Mouse (Mus musculus) liver, postnatal 0 days (tissue): ENCODE data around the gene Tcerg1l. TPM values are rescaled to one million over a fixed set of nuclear protein-coding genes. Genes with fewer than 3 reads are reported as not detected.

Experiments
- ATAC-seq: fragments of 200-750 bp; cut with Nextera tagmentation; 2 replicates; pipeline ENCODE4 v1.8.0; 2017; ENCODE audit warnings: mild to moderate bottlenecking, moderate library complexity
- DNase-seq: peaks from one replicate; pipeline ENCODE4 v3.0.0-alpha.2; 2016
- H3K27ac ChIP-seq: fragments of 300-500 bp; sonication (generic); 2 replicates; pipeline ENCODE4 v1.5.1; 2014; ENCODE audit warnings: antibody characterized with exemption, moderate library complexity, mild to moderate bottlenecking, low read depth
- H3K27me3 ChIP-seq: fragments of 300-500 bp; sonication (generic); 2 replicates; pipeline ENCODE4 v1.6.1; 2014; ENCODE audit warnings: low read length, control low read depth, mixed read lengths; ENCODE audit not compliant: insufficient read depth
- H3K36me3 ChIP-seq: fragments of 300-500 bp; sonication (generic); replicated peaks from 2 replicates; pipeline ENCODE4 v1.6.1; 2014; ENCODE audit warnings: mild to moderate bottlenecking, control low read depth, low read length, moderate library complexity, mixed read lengths; ENCODE audit not compliant: insufficient read depth
- H3K4me1 ChIP-seq: fragments of 300-500 bp; sonication (generic); 2 replicates; pipeline ENCODE4 v1.6.1; 2014; ENCODE audit warnings: antibody characterized with exemption, mild to moderate bottlenecking, control low read depth; ENCODE audit not compliant: insufficient read depth
- H3K4me2 ChIP-seq: fragments of 300-500 bp; sonication (generic); 2 replicates; pipeline ENCODE4 v1.6.1; 2014; ENCODE audit warnings: low read depth, mild to moderate bottlenecking, low read length, moderate library complexity, mixed read lengths
- H3K4me3 ChIP-seq: fragments of 300-500 bp; sonication (generic); 2 replicates; pipeline ENCODE4 v1.5.1; 2014; ENCODE audit warnings: low read depth, low read length
- H3K9ac ChIP-seq: fragments of 300-500 bp; sonication (generic); replicated peaks from 2 replicates; pipeline ENCODE4 v1.6.1; 2014; ENCODE audit warnings: mild to moderate bottlenecking, moderate library complexity
- H3K9me3 ChIP-seq: fragments of 300-500 bp; sonication (generic); 2 replicates; pipeline ENCODE4 v1.6.1; 2016; ENCODE audit warnings: mild to moderate bottlenecking, control low read depth, low read length, mixed read lengths
- CTCF ChIP-seq: sonication (generic); IDR thresholded peaks from 2 replicates; pipeline ENCODE4 v1.5.1; 2016; ENCODE audit warnings: antibody characterized with exemption, low read depth
- EP300 ChIP-seq: IDR thresholded peaks from 2 replicates; pipeline ENCODE4 v1.6.1; 2016; ENCODE audit warnings: antibody characterized with exemption, low read depth, mild to moderate bottlenecking
- WGBS: fragments of 180-500 bp; shearing (Covaris S2); extraction: QIAGEN DNeasy Blood & Tissue Kit; methylation state at CpG from one replicate; pipeline ENCODE4 v1.1.7; 2014; ENCODE audit not compliant: insufficient replicate concordance; 5-methylcytosine and 5-hydroxymethylcytosine counted together
- polyA plus RNA-seq: library from polyadenylated mRNA; unstranded; fragments of >200 nt; fragmentation: Nextera tagmentation; extraction: Ambion mirVana; gene quantifications from 2 replicates; pipeline ENCODE4 v1.2.1, GENCODE M21; 2015

The Tcerg1l gene
- polyA plus RNA-seq, 1 experiment from 2014 or later, result not detected

GRCm38 (mm10) chr7:138374376-138374775 lies 23.2 kb downstream of the Tcerg1l start:
- WGBS, result 61% methylated on average over 7 of the region's 7 CpGs
- no peak overlapping the region for H3K4me3 ChIP-seq
- no peaks in the 10 kb centered on the region for H3K4me1 ChIP-seq
- no peaks in the 10 kb centered on the region for H3K9me3 ChIP-seq
- TF ChIP-seq CTCF, result no peak
- no peak for TF ChIP-seq EP300
- H3K27ac ChIP-seq, result no peak overlapping the region
- H3K36me3 ChIP-seq, result no peaks in the 10 kb centered on the region
- H3K27me3 ChIP-seq, result no peaks in the 10 kb centered on the region
- H3K4me2 ChIP-seq, result no peak overlapping the region
- no peak for DNase-seq
- no peak overlapping the region for H3K9ac ChIP-seq
- ATAC-seq, result no peak

GRCm38 (mm10) chr7:138373530-138373929 lies 24.0 kb downstream of the Tcerg1l start:
- no peak for TF ChIP-seq EP300
- no peak for TF ChIP-seq CTCF
- Histone ChIP-seq H3K27ac (no peak overlapping the region), H3K9me3 (no peaks in the 10 kb centered on the region), H3K4me3 (no peak overlapping the region), H3K36me3 (no peaks in the 10 kb centered on the region), H3K9ac (no peak overlapping the region), H3K27me3 (no peaks in the 10 kb centered on the region), H3K4me1 (no peaks in the 10 kb centered on the region), H3K4me2 (no peak overlapping the region)
- 66% methylated on average over 5 of the region's 5 CpGs for WGBS
- DNase-seq (no peak), ATAC-seq (no peak)

GRCm38 (mm10) chr7:138367570-138367969 lies 30.0 kb downstream of the Tcerg1l start:
- TF ChIP-seq CTCF (no peak), EP300 (no peak)
- H3K27ac ChIP-seq, result no peak overlapping the region
- H3K4me1 ChIP-seq, result no peaks in the 10 kb centered on the region
- no peaks in the 10 kb centered on the region for H3K27me3 ChIP-seq
- DNase-seq (no peak), ATAC-seq (no peak)
- H3K4me2 ChIP-seq, result no peak overlapping the region
- no peak overlapping the region for H3K4me3 ChIP-seq
- no peaks in the 10 kb centered on the region for H3K9me3 ChIP-seq
- no peak overlapping the region for H3K9ac ChIP-seq
- H3K36me3 ChIP-seq, result no peaks in the 10 kb centered on the region
- WGBS, result 79% methylated on average over 7 of the region's 7 CpGs

GRCm38 (mm10) chr7:138365519-138365918 lies 32.0 kb downstream of the Tcerg1l start:
- Histone ChIP-seq H3K36me3 (no peaks in the 10 kb centered on the region), H3K4me3 (no peak overlapping the region), H3K27ac (no peak overlapping the region), H3K4me1 (no peaks in the 10 kb centered on the region), H3K9me3 (no peaks in the 10 kb centered on the region), H3K4me2 (no peak overlapping the region), H3K9ac (no peak overlapping the region), H3K27me3 (no peaks in the 10 kb centered on the region)
- DNase-seq (no peak), ATAC-seq (no peak)
- 38% methylated on average over 8 of the region's 8 CpGs for WGBS
- TF ChIP-seq EP300 (no peak), CTCF (no peak)

- no peak overlapping the region for H3K9ac ChIP-seq
- WGBS, result 63% methylated on average over 8 of the region's 8 CpGs
- DNase-seq (no peak), ATAC-seq (no peak)
- no peaks in the 10 kb centered on the region for H3K36me3 ChIP-seq
- H3K9me3 ChIP-seq, result no peaks in the 10 kb centered on the region
- no peaks in the 10 kb centered on the region for H3K4me1 ChIP-seq
- TF ChIP-seq EP300 (no peak), CTCF (no peak)
- no peak overlapping the region for H3K27ac ChIP-seq
- H3K4me2 ChIP-seq, result no peak overlapping the region
- H3K4me3 ChIP-seq, result no peak overlapping the region
- no peaks in the 10 kb centered on the region for H3K27me3 ChIP-seq
These were observed 40.1 kb downstream of the Tcerg1l start for GRCm38 (mm10) chr7:138357475-138357874.

- H3K4me3 ChIP-seq, result no peak overlapping the region
- no peaks in the 10 kb centered on the region for H3K9me3 ChIP-seq
- no peak for DNase-seq
- WGBS, result 30% methylated on average over 2 of the region's 2 CpGs
- H3K4me2 ChIP-seq, result no peak overlapping the region
- H3K4me1 ChIP-seq, result no peaks in the 10 kb centered on the region
- no peak for TF ChIP-seq CTCF
- no peak for TF ChIP-seq EP300
- H3K27me3 ChIP-seq, result no peaks in the 10 kb centered on the region
- no peak overlapping the region for H3K9ac ChIP-seq
- no peaks in the 10 kb centered on the region for H3K36me3 ChIP-seq
- no peak overlapping the region for H3K27ac ChIP-seq
- no peak for ATAC-seq
These were observed 40.7 kb downstream of the Tcerg1l start for GRCm38 (mm10) chr7:138356655-138357449.
